Mouse (Mus musculus) liver, embryonic 14.5 days (tissue): ENCODE results near the gene Ptpa. TPM values are rescaled to one million over a fixed set of nuclear protein-coding genes. Genes with fewer than 3 reads are reported as not detected.

Experiments used
- ATAC-seq: fragments of 200-750 bp; cut with Nextera tagmentation; 2 replicates; pipeline ENCODE4 v1.8.0; 2017; ENCODE audit warnings: moderate number of reproducible peaks, mild to moderate bottlenecking, moderate library complexity; ENCODE audit not compliant: insufficient read depth
- DNase-seq, 3 experiments: peaks; one replicate each; pipeline ENCODE4 v3.0.0-alpha.2; 2012 to 2013; ENCODE audit warnings: low read depth in 3 of 3, low spot score in 3 of 3
- H3K27ac ChIP-seq: fragments of 300-500 bp; sonication (generic); 2 replicates; pipeline ENCODE4 v1.5.1; 2014; ENCODE audit warnings: moderate library complexity, mild to moderate bottlenecking, control low read depth, inconsistent platforms
- H3K27me3 ChIP-seq: fragments of 300-500 bp; sonication (generic); 2 replicates; pipeline ENCODE4 v1.6.1; 2014; ENCODE audit warnings: mild to moderate bottlenecking, low read length, moderate library complexity; ENCODE audit not compliant: control insufficient read depth, insufficient read depth
- H3K36me3 ChIP-seq: fragments of 300-500 bp; sonication (generic); replicated peaks from 2 replicates; pipeline ENCODE4 v1.6.1; 2014; ENCODE audit warnings: low read depth; ENCODE audit not compliant: control insufficient read depth, insufficient read depth
- H3K4me1 ChIP-seq, 2 experiments: fragments of 200-500 bp in 1 of 2; fragments of 300-500 bp in 1 of 2; sonication (generic) in 1 of 2; replicated peaks; 2 replicates each; pipeline ENCODE4 v1.6.1; 2012 to 2014; ENCODE audit warnings: antibody characterized with exemption in 1 of 2, inconsistent platforms in 1 of 2, low read length in 1 of 2; ENCODE audit not compliant: control insufficient read depth in 2 of 2, insufficient read depth in 2 of 2
- H3K4me2 ChIP-seq: fragments of 300-500 bp; sonication (generic); 2 replicates; pipeline ENCODE4 v1.6.1; 2014; ENCODE audit warnings: low read depth, mild to moderate bottlenecking, control low read depth, moderate library complexity
- H3K4me3 ChIP-seq, 2 experiments: fragments of 200-500 bp in 1 of 2; fragments of 300-500 bp in 1 of 2; sonication (generic) in 1 of 2; 2 replicates each; pipeline ENCODE4 v1.5.1; 2012 to 2014; ENCODE audit warnings: low read depth in 2 of 2, low read length in 2 of 2, mild to moderate bottlenecking in 2 of 2, control low read depth in 1 of 2, inconsistent platforms in 1 of 2, moderate library complexity in 1 of 2; ENCODE audit not compliant: insufficient read depth in 1 of 2
- H3K9ac ChIP-seq: fragments of 300-500 bp; sonication (generic); replicated peaks from 2 replicates; pipeline ENCODE4 v1.6.1; 2014; ENCODE audit warnings: mild to moderate bottlenecking, control low read depth, moderate library complexity
- H3K9me3 ChIP-seq: fragments of 300-500 bp; sonication (generic); 2 replicates; pipeline ENCODE4 v1.6.1; 2016; ENCODE audit warnings: low read length, mixed read lengths; ENCODE audit not compliant: control insufficient read depth
- CTCF ChIP-seq: IDR thresholded peaks from 2 replicates; pipeline ENCODE4 v1.5.1; 2016; ENCODE audit warnings: antibody characterized with exemption, low read depth, control low read depth
- EP300 ChIP-seq: IDR thresholded peaks from 2 replicates; pipeline ENCODE4 v1.6.1; 2016; ENCODE audit warnings: antibody characterized with exemption, low read depth
- WGBS: fragments of 180-500 bp; shearing (Covaris S2); extraction: QIAGEN DNeasy Blood & Tissue Kit; methylation state at CpG from one replicate; pipeline ENCODE4 v1.1.7; 2014; ENCODE audit not compliant: insufficient replicate concordance; 5-methylcytosine and 5-hydroxymethylcytosine counted together
- polyA plus RNA-seq, 2 experiments: library from polyadenylated mRNA; depleted of rRNA in 1 of 2; stranded (reverse) in 1 of 2; unstranded in 1 of 2; fragments of >200 nt; fragmentation: Nextera tagmentation in 1 of 2; extraction: Ambion mirVana in 1 of 2; gene quantifications; 2 replicates each; pipeline versions ENCODE4 v1.2.1 to v1.2.3; 2012 to 2014

The Ptpa gene
- polyA plus RNA-seq, 2 experiments, result 63.3 to 78.2 TPM

GRCm38 (mm10) chr2:30385591-30385990 lies 30.2 kb upstream of the Ptpa start:
- Histone ChIP-seq H3K9me3 (no peaks in the 10 kb centered on the region), H3K4me2 (no peak overlapping the region), H3K27ac (no peak overlapping the region), H3K4me1 (peaks cover 6 to 7% of the 10 kb centered on the region in 2 experiments), H3K9ac (no peak overlapping the region), H3K4me3 (no peak overlapping the region), H3K27me3 (no peaks in the 10 kb centered on the region), H3K36me3 (no peaks in the 10 kb centered on the region)
- WGBS, result 79% methylated on average over 4 of the region's 4 CpGs
- DNase-seq (no peak), ATAC-seq (no peak)
- TF ChIP-seq EP300 (no peak), CTCF (no peak)

GRCm38 (mm10) chr2:30386913-30387312 lies 28.9 kb upstream of the Ptpa start:
- no peak overlapping the region for H3K4me3 ChIP-seq
- DNase-seq (no peak), ATAC-seq (no peak)
- no peak overlapping the region for H3K27ac ChIP-seq
- H3K9ac ChIP-seq, result no peak overlapping the region
- 0 out of 4 replicates have a peak, but pooled peaks cover 2% of the 10 kb centered on the region in 2 experiments for H3K4me1 ChIP-seq
- H3K9me3 ChIP-seq, result no peaks in the 10 kb centered on the region
- TF ChIP-seq EP300, result no peak
- no peak for TF ChIP-seq CTCF
- H3K27me3 ChIP-seq, result no peaks in the 10 kb centered on the region
- H3K36me3 ChIP-seq, result no peaks in the 10 kb centered on the region
- no peak overlapping the region for H3K4me2 ChIP-seq
- WGBS, result 72% methylated on average over 9 of the region's 9 CpGs

DNA sequence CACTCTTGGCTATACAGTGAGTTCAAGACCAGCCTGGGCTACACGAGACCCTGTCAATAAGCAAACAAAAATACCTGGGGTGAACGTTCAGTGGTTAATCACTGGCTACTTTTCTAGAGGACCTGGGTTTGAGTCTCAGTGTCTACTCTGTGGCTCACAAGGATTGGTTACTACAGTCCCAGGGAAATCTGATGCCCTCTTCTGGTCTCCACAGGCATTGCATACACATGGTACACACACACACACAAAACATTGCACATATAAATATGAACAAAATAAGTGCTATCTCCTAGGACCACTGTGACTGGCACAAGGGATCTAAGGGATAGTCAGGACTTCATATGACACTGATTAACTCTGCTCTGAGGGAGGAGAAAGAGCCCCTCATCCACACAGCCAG lies 26.8 kb upstream of the Ptpa start:
- peaks cover 8 to 10% of the 10 kb centered on the region in 2 experiments for H3K4me1 ChIP-seq
- no peaks in the 10 kb centered on the region for H3K36me3 ChIP-seq
- DNase-seq (no peak), ATAC-seq (no peak)
- no peak overlapping the region for H3K4me2 ChIP-seq
- H3K27ac ChIP-seq, result no peak overlapping the region
- TF ChIP-seq CTCF, result peak; percentile 39
- no peak for TF ChIP-seq EP300
- no peak overlapping the region for H3K4me3 ChIP-seq
- no peaks in the 10 kb centered on the region for H3K9me3 ChIP-seq
- H3K9ac ChIP-seq, result no peak overlapping the region
- 67% methylated on average over 2 of the region's 2 CpGs for WGBS
- H3K27me3 ChIP-seq, result no peaks in the 10 kb centered on the region

DNA sequence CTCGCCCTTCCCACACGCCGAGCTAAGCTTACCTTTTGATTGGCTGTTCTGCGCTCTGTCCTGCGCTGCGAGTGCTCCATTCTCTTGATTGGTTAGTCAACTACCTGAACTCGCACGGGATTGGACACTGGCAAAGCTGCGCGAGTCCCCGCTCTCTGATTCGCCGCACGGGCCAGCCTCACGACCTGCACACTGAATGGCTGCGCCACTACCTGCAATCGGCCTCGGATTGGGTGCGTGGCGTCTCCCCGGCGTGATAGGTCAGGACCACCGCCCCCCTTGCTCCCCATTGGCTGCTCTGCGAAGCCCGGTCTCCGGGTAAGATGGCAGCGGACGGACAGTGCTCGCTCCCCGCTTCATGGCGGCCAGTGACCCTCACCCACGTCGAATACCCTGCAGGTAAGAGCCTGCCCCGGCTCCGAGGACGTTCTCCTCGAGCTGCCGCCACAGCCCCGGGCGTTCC lies 23.7 kb upstream of the Ptpa start, which contains the start of gene Dolpp1:
Gene Dolpp1, plus strand, starts transcription at position 141 of the 463 bp plus-strand sequence.
- WGBS, result under 1% methylated on average over 40 of the region's 40 CpGs
- Histone ChIP-seq H3K9me3 (no peaks in the 10 kb centered on the region), H3K9ac (peak within 1 kb of the TSS; percentile 81), H3K36me3 (peaks cover 3% of the 10 kb centered on the region; the same call in 1 of the 2 replicates), H3K4me2 (peak within 1 kb of the TSS; percentile 98), H3K27me3 (no peaks in the 10 kb centered on the region), H3K4me1 (peaks cover 8 to 10% of the 10 kb centered on the region in 2 experiments), H3K4me3 (peak within 1 kb of the TSS; percentile 72 to 97), H3K27ac (peak within 1 kb of the TSS; percentile 72)
- TF ChIP-seq CTCF, result no peak
- TF ChIP-seq EP300, result peak; percentile 67
- DNase-seq, result peak; percentile 96 to 97 (median 97)
- ATAC-seq, result peak; percentile 98

GRCm38 (mm10) chr2:30392577-30393369 lies 23.1 kb upstream of the Ptpa start:
- peaks cover 9% of the 10 kb centered on the region; the same call in 1 of the 2 replicates for H3K36me3 ChIP-seq
- WGBS, result under 1% methylated on average over 54 of the region's 54 CpGs
- peak overlapping the region; percentile 72 for H3K27ac ChIP-seq
- H3K9me3 ChIP-seq, result no peaks in the 10 kb centered on the region
- peak overlapping the region; percentile 72 to 97 for H3K4me3 ChIP-seq
- H3K9ac ChIP-seq, result peak overlapping the region; percentile 81
- TF ChIP-seq EP300 (no peak), CTCF (no peak)
- no peaks in the 10 kb centered on the region for H3K27me3 ChIP-seq
- H3K4me1 ChIP-seq, result peaks cover 8 to 10% of the 10 kb centered on the region in 2 experiments
- H3K4me2 ChIP-seq, result peak overlapping the region; percentile 98
- DNase-seq (peak; percentile 49 to 63 (median 56)), ATAC-seq (peak; percentile 66)
